ENCODE assay signal across 8 mouse cellular contexts in the genomic region with DNA sequence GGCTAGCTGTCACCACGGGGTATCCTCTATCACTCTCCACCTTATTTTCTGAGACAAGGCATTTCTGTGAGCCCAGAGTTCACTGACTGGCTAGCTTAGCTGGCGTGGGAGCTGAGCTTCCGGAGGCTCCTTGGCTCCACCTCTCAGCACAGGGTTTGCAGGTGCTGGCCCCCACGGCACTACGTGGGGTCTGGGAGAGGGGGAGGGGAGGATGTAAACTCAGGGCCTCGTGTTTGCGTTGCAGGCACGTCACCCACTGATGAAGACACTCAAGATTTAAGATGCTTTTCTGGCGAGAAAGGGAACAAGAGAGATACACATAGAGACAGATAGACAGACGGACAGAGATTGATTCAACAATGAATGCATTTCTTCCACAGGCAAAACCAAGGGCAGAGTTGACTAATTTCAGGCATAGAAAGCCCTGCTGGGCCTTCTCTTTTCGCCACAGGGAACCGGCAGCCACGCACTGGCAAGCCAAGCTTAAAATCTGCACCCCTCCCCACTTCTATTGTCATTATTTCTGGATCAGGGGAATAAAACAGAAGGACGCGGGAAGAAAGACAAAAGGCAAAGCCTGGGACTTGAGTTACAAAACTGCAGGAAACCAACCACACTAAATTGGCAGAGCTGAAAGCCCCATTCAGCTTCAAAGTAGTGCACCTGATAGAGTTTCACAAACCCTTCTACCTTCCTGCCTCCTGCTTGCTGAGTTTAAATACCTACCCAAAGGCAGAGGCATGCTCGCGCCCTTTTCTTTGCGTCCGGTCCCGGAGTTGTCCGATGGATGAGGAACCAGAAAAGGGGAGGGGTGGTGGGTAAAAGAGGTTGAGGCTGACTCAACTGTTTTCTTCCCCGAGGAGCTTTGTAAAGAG. TPM values are rescaled to one million over a fixed set of nuclear protein-coding genes. Genes with fewer than 3 reads are reported as not detected.
DNase-seq lines count a peak whose midpoint lies in the region; ATAC-seq and TF ChIP-seq lines count a peak whose summit lies in the region.

No protein-coding gene starts in this region.

- H3K27me3 ChIP-seq in heart, embryonic 12.5 days (replicated peaks), result peaks cover 24% of the 10 kb centered on the region
- peaks cover 23% of the 10 kb centered on the region for H3K27me3 ChIP-seq in hindbrain, embryonic 10.5 days (ENCODE audit: insufficient read depth, poor library complexity, severe bottlenecking)

- ATAC-seq in heart, embryonic 12.5 days (ENCODE audit: insufficient number of reproducible peaks, low FRiP score), result no peak
- ATAC-seq in erythroid progenitor cell, adult 5-6 weeks (replicated peaks; ENCODE audit: low FRiP score, poor library complexity, severe bottlenecking), result no peak

- H3K27ac ChIP-seq in heart, embryonic 12.5 days (ENCODE audit: poor library complexity, severe bottlenecking), result no peak overlapping the region
- peak overlapping the region; percentile 97 for H3K27ac ChIP-seq in ES-E14 (ENCODE audit: insufficient read depth, low read depth, low read length, poor library complexity, severe bottlenecking)
- peak overlapping the region; percentile 84 for H3K27ac ChIP-seq in hindbrain, embryonic 10.5 days

- in situ Hi-C loops in ES-E14 (cut with MboI; ENCODE audit: low sequenced_read_pairs in 2 of 2, unreplicated experiment in 2 of 2), result loop anchor here in 1 of 2 experiments (10.0 kb wide), 1 partner anchor 228 kb away; no protein-coding TSS in a partner anchor

- H3K4me2 ChIP-seq in heart, embryonic 12.5 days, result peak overlapping the region; percentile 55

- no peaks in the 10 kb centered on the region for H3K36me3 ChIP-seq in heart, embryonic 12.5 days
- no peaks in the 10 kb centered on the region for H3K36me3 ChIP-seq in ES-E14 (ENCODE audit: control insufficient read depth, insufficient read depth, low read length, poor library complexity, severe bottlenecking)
- H3K36me3 ChIP-seq in hindbrain, embryonic 10.5 days, result no peaks in the 10 kb centered on the region

- peak overlapping the region; percentile 11 for H3K4me3 ChIP-seq in heart, embryonic 12.5 days
- H3K4me3 ChIP-seq in ES-E14 (ENCODE audit: insufficient read depth in 1 of 2, low read depth in 1 of 2, low read length in 2 of 2, poor library complexity in 1 of 2, severe bottlenecking in 1 of 2), result peak overlapping the region; percentile 35 to 38
- peak overlapping the region; percentile 45 for H3K4me3 ChIP-seq in hindbrain, embryonic 10.5 days

- no peak overlapping the region for H3K9ac ChIP-seq in heart, embryonic 12.5 days
- peak overlapping the region; percentile 83; the same call in 1 of the 2 replicates for H3K9ac ChIP-seq in ES-E14 (ENCODE audit: insufficient read depth, low read depth, low read length, poor library complexity, severe bottlenecking)

- no peaks in the 10 kb centered on the region for H3K9me3 ChIP-seq in heart, embryonic 12.5 days (replicated peaks)
- H3K9me3 ChIP-seq in ES-E14 (ENCODE audit: control insufficient read depth, insufficient read depth, low read depth, low read length), result no peaks in the 10 kb centered on the region
- H3K9me3 ChIP-seq in hindbrain, embryonic 10.5 days, result no peaks in the 10 kb centered on the region

- H3K4me1 ChIP-seq in heart, embryonic 12.5 days (replicated peaks), result peaks cover 8% of the 10 kb centered on the region
- H3K4me1 ChIP-seq in ES-E14 (ENCODE audit: control insufficient read depth in 2 of 2, insufficient read depth in 2 of 2, low read length in 2 of 2, poor library complexity in 1 of 2), result peaks cover 9 to 24% of the 10 kb centered on the region in 2 experiments
- H3K4me1 ChIP-seq in hindbrain, embryonic 10.5 days (replicated peaks), result peaks cover 34% of the 10 kb centered on the region

- no peak for DNase-seq in heart, adult 8-10 months (ENCODE audit: low spot score)
- DNase-seq in ES-E14 (ENCODE audit: low read depth, low spot score), result peak; percentile 69
- peak; percentile 55 for DNase-seq in hindbrain, embryonic 10.5 days (ENCODE audit: low spot score)
- DNase-seq in neural tube, embryonic 10.5 days (ENCODE audit: extremely low spot score, low spot score), result peak; percentile 53
- DNase-seq in layer of hippocampus, postnatal 25 days (ENCODE audit: extremely low spot score in 1 of 2, low spot score in 1 of 2), result no peak
- DNase-seq in cerebellum, adult 11-12 months, result no peak

- 3% methylated on average over 22 of the region's 22 CpGs for WGBS in heart, embryonic 12.5 days
- WGBS in hindbrain, embryonic 10.5 days, result 2% methylated on average over 22 of the region's 22 CpGs

TF ChIP-seq in ES-E14, 5 proteins besides CTCF, POLR2A, EP300 and RAD21:
- no peak for TF ChIP-seq HCFC1 (IDR thresholded peaks at IDR 0.05; ENCODE audit: borderline replicate concordance, insufficient read depth, low read length)
- no peak for TF ChIP-seq ZNF384 (IDR thresholded peaks at IDR 0.05; ENCODE audit: low read depth, low read length)
- 0 out of 2 replicates have a peak, but pooled peaks have one; percentile 34 for TF ChIP-seq CHD2 (IDR thresholded peaks at IDR 0.05; ENCODE audit: low read depth, low read length)
- no peak for TF ChIP-seq ZC3H11A (IDR thresholded peaks at IDR 0.05; ENCODE audit: borderline replicate concordance, low read depth, low read length)
- peak; percentile 72 for TF ChIP-seq MAFK (IDR thresholded peaks at IDR 0.05; ENCODE audit: insufficient read depth, low read depth, low read length)
TF ChIP-seq in ES-E14: peak in this region for 2.

RNA-seq across cellular contexts. Expression of a gene that starts 12.9 kb away (rescaled TPM):
- 63.1 and 65.3 TPM in 2 replicates for polyA plus RNA-seq in heart, embryonic 12.5 days (2016; fragmentation: Nextera tagmentation; extraction: Ambion mirVana)
- total RNA-seq in heart, adult 8-10 months (2022), result 10 to 100 TPM; 82.6 to 92.2 (median 84.8) TPM
- 84.9 and 99.0 TPM in 2 replicates for total RNA-seq in ES-E14 (2012; rRNA removed)
- polyA plus RNA-seq in hindbrain, embryonic 10.5 days (2016; fragmentation: Nextera tagmentation; extraction: Ambion mirVana), result 72.7 and 77.5 TPM in 2 replicates
- total RNA-seq in erythroid progenitor cell, adult 5-6 weeks (2015; ENCODE audit: low replicate concordance), result 22.6 and 28.5 TPM in 2 replicates
- 9.9 and 22.1 TPM in 2 replicates for total RNA-seq in erythroid progenitor cell, adult 5-6 weeks (2017; ENCODE audit: low replicate concordance)
- total RNA-seq in layer of hippocampus, postnatal 25 days (2021), result 100 to 1,000 TPM in 1 of 2 experiments, 10 to 100 TPM in 1; 97.1 to 105 TPM

RNA-seq across cellular contexts. Expression of a gene that starts 30.6 kb away (rescaled TPM):
- polyA plus RNA-seq in heart, embryonic 12.5 days (2016; fragmentation: Nextera tagmentation; extraction: Ambion mirVana), result 6.1 and 7.7 TPM in 2 replicates
- total RNA-seq in heart, adult 8-10 months (2022), result 10 to 100 TPM; 54.6 to 66.1 (median 59.4) TPM
- 70.8 and 76.5 TPM in 2 replicates for total RNA-seq in ES-E14 (2012; rRNA removed)
- 5.1 and 7.7 TPM in 2 replicates for polyA plus RNA-seq in hindbrain, embryonic 10.5 days (2016; fragmentation: Nextera tagmentation; extraction: Ambion mirVana)
- total RNA-seq in erythroid progenitor cell, adult 5-6 weeks (2015; ENCODE audit: low replicate concordance), result 26.7 and 34.0 TPM in 2 replicates
- 19.2 and 25.2 TPM in 2 replicates for total RNA-seq in erythroid progenitor cell, adult 5-6 weeks (2017; ENCODE audit: low replicate concordance)
- total RNA-seq in layer of hippocampus, postnatal 25 days (2021), result 100 to 1,000 TPM; 111 to 117 TPM

Comparison
In these comparisons a context has a peak if more than half of its experiments do, and no peak if none do; other contexts are left out.
1. DNase-seq: peak in ES-E14 (single experiment), hindbrain, embryonic 10.5 days (single experiment) and neural tube, embryonic 10.5 days (single experiment); none in heart, adult 8-10 months (single experiment), layer of hippocampus, postnatal 25 days (0 of 2) and cerebellum, adult 11-12 months (single experiment).
2. Peak in every context shown above with its lines, with median percentiles within 50 percentile points of each other: H3K4me3 ChIP-seq.